Mouse (Mus musculus): Measurements from ENCODE around the gene Trp53. TPM values are rescaled to one million over a fixed set of nuclear protein-coding genes. Genes with fewer than 3 reads are reported as not detected.

The Trp53 gene
- 100 to 1,000 TPM; 156 to 242 TPM for polyA plus RNA-seq (2012; fragmentation: generic; extraction: Trizol)

GRCm38 (mm10) chr11:69580091-69580514 is at the start of gene Trp53, which contains the start of gene Wrap53:
Trp53 (plus strand) TSS chr11:69580359.
Wrap53 (minus strand) TSS chr11:69580255.

GRCm38 (mm10) chr11:69549060-69549656 is 31.0 kb upstream of the Trp53 start, which contains the start of gene Dnah2:
Dnah2 (minus strand) TSS chr11:69549110.

GRCm38 (mm10) chr11:69559851-69560765 is 20.1 kb upstream of the Trp53 start, which contains the start of gene Efnb3:
Efnb3 (minus strand) TSS chr11:69560205.

GRCm38 (mm10) chr11:69605726-69606490 is 25.7 kb downstream of the Trp53 start, which contains the start of gene Atp1b2:
Atp1b2 (minus strand) TSS chr11:69605942.

GRCm38 (mm10) chr11:69617805-69618204 is 37.6 kb downstream of the Trp53 start, which contains the start of gene Shbg:
Shbg (minus strand) TSS chr11:69617905.

GRCm38 (mm10) chr11:69621571-69622268 is 41.6 kb downstream of the Trp53 start, which contains the start of gene Sat2:
Sat2 (plus strand) TSS chr11:69622024.

GRCm38 (mm10) chr11:69632284-69633089 is 52.3 kb downstream of the Trp53 start, which contains the start of gene Fxr2:
Fxr2 (plus strand) TSS chr11:69632990.

Other genes starting within 250 kb of the Trp53 start
- gene Rnf227, start 239.9 kb upstream of the Trp53 start, polyA plus RNA-seq (2012; fragmentation: generic; extraction: Trizol) = under 1 TPM in 1 of 2 experiments, not detected in 1; 0.07 TPM
- gene Chd3, start 211.0 kb upstream of the Trp53 start, polyA plus RNA-seq (2012; fragmentation: generic; extraction: Trizol) = 100 to 1,000 TPM in 1 of 2 experiments, 10 to 100 TPM in 1; 12.9 to 147 TPM
- 100 to 1,000 TPM; 320 to 328 TPM for gene Naa38, start 184.9 kb upstream of the Trp53 start, polyA plus RNA-seq (2012; fragmentation: generic; extraction: Trizol)
- 10 to 100 TPM in 1 of 2 experiments, 1 to 10 TPM in 1; 1.2 to 16.0 TPM for gene Cyb5d1, start 184.7 kb upstream of the Trp53 start, polyA plus RNA-seq (2012; fragmentation: generic; extraction: Trizol)
- gene Tmem88, start 182.1 kb upstream of the Trp53 start, polyA plus RNA-seq (2012; fragmentation: generic; extraction: Trizol) = under 1 TPM; 0.33 TPM
- 10 to 100 TPM in 1 of 2 experiments, 1 to 10 TPM in 1; 1.5 to 25.3 TPM for gene Kdm6b, start 166.7 kb upstream of the Trp53 start, polyA plus RNA-seq (2012; fragmentation: generic; extraction: Trizol)
- 1 to 10 TPM in 1 of 2 experiments, under 1 TPM in 1; 0.02 to 1.6 TPM for gene Dnah2, start 31.2 kb upstream of the Trp53 start, polyA plus RNA-seq (2012; fragmentation: generic; extraction: Trizol)
- gene Efnb3, start 20.2 kb upstream of the Trp53 start, polyA plus RNA-seq (2012; fragmentation: generic; extraction: Trizol) = 1 to 10 TPM in 1 of 2 experiments, under 1 TPM in 1; 0.14 to 1.5 TPM
- gene Wrap53, start 104 bp upstream of the Trp53 start, polyA plus RNA-seq (2012; fragmentation: generic; extraction: Trizol) = 10 to 100 TPM; 14.8 to 24.4 TPM
- gene Atp1b2, start 25.6 kb downstream of the Trp53 start, polyA plus RNA-seq (2012; fragmentation: generic; extraction: Trizol) = 1 to 10 TPM in 1 of 2 experiments, under 1 TPM in 1; 0.05 to 1.3 TPM
- not detected for gene Shbg, start 37.5 kb downstream of the Trp53 start, polyA plus RNA-seq (2012; fragmentation: generic; extraction: Trizol)
- 10 to 100 TPM in 1 of 2 experiments, 1 to 10 TPM in 1; 4.4 to 16.8 TPM for gene Sat2, start 41.7 kb downstream of the Trp53 start, polyA plus RNA-seq (2012; fragmentation: generic; extraction: Trizol)
- gene Fxr2, start 52.6 kb downstream of the Trp53 start, polyA plus RNA-seq (2012; fragmentation: generic; extraction: Trizol) = 10 to 100 TPM; 29.4 to 66.7 TPM
- gene Sox15, start 75.0 kb downstream of the Trp53 start, polyA plus RNA-seq (2012; fragmentation: generic; extraction: Trizol) = under 1 TPM; 0.05 to 0.25 TPM
- gene Mpdu1, start 82.3 kb downstream of the Trp53 start, polyA plus RNA-seq (2012; fragmentation: generic; extraction: Trizol) = 100 to 1,000 TPM in 1 of 2 experiments, 10 to 100 TPM in 1; 98.1 to 128 TPM
- 1 to 10 TPM; 1.8 to 3.0 TPM for gene Cd68, start 85.8 kb downstream of the Trp53 start, polyA plus RNA-seq (2012; fragmentation: generic; extraction: Trizol)
- gene Eif4a1, start 92.1 kb downstream of the Trp53 start, polyA plus RNA-seq (2012; fragmentation: generic; extraction: Trizol) = 100 to 1,000 TPM; 336 to 467 TPM
- 10 to 100 TPM; 51.2 to 71.3 TPM for gene Senp3, start 101.7 kb downstream of the Trp53 start, polyA plus RNA-seq (2012; fragmentation: generic; extraction: Trizol)
- 1 to 10 TPM; 1.1 to 6.9 TPM for gene Tnfsf13, start 105.4 kb downstream of the Trp53 start, polyA plus RNA-seq (2012; fragmentation: generic; extraction: Trizol)
- 100 to 1,000 TPM in 1 of 2 experiments, 10 to 100 TPM in 1; 34.3 to 119 TPM for gene Tnfsf12, start 115.5 kb downstream of the Trp53 start, polyA plus RNA-seq (2012; fragmentation: generic; extraction: Trizol)
- 10 to 100 TPM in 1 of 2 experiments, 1 to 10 TPM in 1; 6.4 to 30.3 TPM for gene Tnfsfm13, start 115.7 kb downstream of the Trp53 start, polyA plus RNA-seq (2012; fragmentation: generic; extraction: Trizol)
- gene Polr2a, start 178.3 kb downstream of the Trp53 start, polyA plus RNA-seq (2012; fragmentation: generic; extraction: Trizol) = 100 to 1,000 TPM in 1 of 2 experiments, 10 to 100 TPM in 1; 42.8 to 126 TPM
- under 1 TPM in 1 of 2 experiments, not detected in 1; 0.26 TPM for gene Slc35g3, start 181.6 kb downstream of the Trp53 start, polyA plus RNA-seq (2012; fragmentation: generic; extraction: Trizol)
- gene Zbtb4, start 185.6 kb downstream of the Trp53 start, polyA plus RNA-seq (2012; fragmentation: generic; extraction: Trizol) = 10 to 100 TPM in 1 of 2 experiments, 1 to 10 TPM in 1; 1.2 to 14.4 TPM
- under 1 TPM; 0.63 to 0.89 TPM for gene Chrnb1, start 215.6 kb downstream of the Trp53 start, polyA plus RNA-seq (2012; fragmentation: generic; extraction: Trizol)
- under 1 TPM; 0.01 to 0.31 TPM for gene Fgf11, start 221.5 kb downstream of the Trp53 start, polyA plus RNA-seq (2012; fragmentation: generic; extraction: Trizol)
- gene Tmem102, start 225.3 kb downstream of the Trp53 start, polyA plus RNA-seq (2012; fragmentation: generic; extraction: Trizol) = under 1 TPM; 0.01 to 0.05 TPM
- not detected for gene Gm39566, start 234.9 kb downstream of the Trp53 start, polyA plus RNA-seq (2012; fragmentation: generic; extraction: Trizol)
- not detected for gene Spem2, start 238.1 kb downstream of the Trp53 start, polyA plus RNA-seq (2012; fragmentation: generic; extraction: Trizol)
- gene Spem1, start 241.8 kb downstream of the Trp53 start, polyA plus RNA-seq (2012; fragmentation: generic; extraction: Trizol) = under 1 TPM; 0.02 to 0.07 TPM